Mouse (Mus musculus) lung, embryonic 16.5 days (tissue): Measurements from ENCODE around the gene Hes1. TPM values are rescaled to one million over a fixed set of nuclear protein-coding genes. Genes with fewer than 3 reads are reported as not detected.

ENCODE experiments used
- ATAC-seq: fragments of 200-750 bp; cut with Nextera tagmentation; 2 replicates; pipeline ENCODE4 v1.8.0; 2017; ENCODE audit warnings: low read depth, mild to moderate bottlenecking, moderate library complexity
- H3K27ac ChIP-seq: fragments of 300-500 bp; sonication (generic); 2 replicates; pipeline ENCODE4 v1.5.1; 2014; ENCODE audit warnings: mild to moderate bottlenecking, control low read depth, low read length
- H3K27me3 ChIP-seq: fragments of 300-500 bp; sonication (generic); 2 replicates; pipeline ENCODE4 v1.6.1; 2014; ENCODE audit warnings: low read depth, low read length, mixed read lengths; ENCODE audit not compliant: control insufficient read depth, insufficient read depth
- H3K36me3 ChIP-seq: fragments of 300-500 bp; sonication (generic); 2 replicates; pipeline ENCODE4 v1.6.1; 2014; ENCODE audit warnings: low read length; ENCODE audit not compliant: control insufficient read depth, insufficient read depth
- H3K4me1 ChIP-seq: fragments of 300-500 bp; sonication (generic); replicated peaks from 2 replicates; pipeline ENCODE4 v1.6.1; 2014; ENCODE audit warnings: low read length, mixed read lengths; ENCODE audit not compliant: control insufficient read depth, insufficient read depth
- H3K4me2 ChIP-seq: fragments of 300-500 bp; sonication (generic); 2 replicates; pipeline ENCODE4 v1.6.1; 2014; ENCODE audit warnings: low read depth, low read length, control low read depth
- H3K4me3 ChIP-seq: fragments of 300-500 bp; sonication (generic); 2 replicates; pipeline ENCODE4 v1.5.1; 2014; ENCODE audit warnings: mild to moderate bottlenecking, low read length, control low read depth
- H3K9ac ChIP-seq: fragments of 300-500 bp; sonication (generic); 2 replicates; pipeline ENCODE4 v1.6.1; 2014; ENCODE audit warnings: low read length, control low read depth
- H3K9me3 ChIP-seq: fragments of 300-500 bp; sonication (generic); 2 replicates; pipeline ENCODE4 v1.6.1; 2016; ENCODE audit warnings: low read length; ENCODE audit not compliant: control insufficient read depth
- WGBS: fragments of 180-500 bp; shearing (Covaris S2); extraction: QIAGEN DNeasy Blood & Tissue Kit; methylation state at CpG from one replicate; pipeline ENCODE4 v1.1.7; 2014; 5-methylcytosine and 5-hydroxymethylcytosine counted together
- polyA plus RNA-seq: library from polyadenylated mRNA; unstranded; fragments of >200 nt; fragmentation: Nextera tagmentation; extraction: Ambion mirVana; gene quantifications from 2 replicates; pipeline ENCODE4 v1.2.1, GENCODE M21; 2015

The Hes1 gene
- polyA plus RNA-seq, 1 experiment from 2014 or later = 40.7 TPM

DNA sequence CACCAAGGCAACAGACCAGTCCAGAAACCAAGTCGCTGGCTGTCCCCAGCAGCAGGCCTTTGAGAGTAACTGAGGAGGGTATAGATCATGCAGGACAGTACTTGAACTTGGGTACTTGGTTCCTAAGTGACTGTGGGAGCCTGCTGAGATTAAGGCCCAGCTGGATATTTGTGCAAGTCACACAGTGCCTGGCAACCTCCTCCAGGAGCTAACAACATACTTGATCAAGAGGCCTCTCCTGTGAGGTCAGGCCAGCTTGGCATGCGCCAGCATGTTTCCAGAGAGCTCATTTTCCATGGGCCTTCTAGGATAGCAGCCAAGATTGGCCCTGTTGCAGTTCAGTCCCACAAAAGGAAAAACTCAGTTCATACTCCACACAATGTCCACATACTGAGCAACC lies 7.3 kb upstream of the Hes1 start:
- H3K4me2 ChIP-seq = no peak overlapping the region
- no peak overlapping the region for H3K9ac ChIP-seq
- WGBS = 59% methylated on average over 2 of the region's 2 CpGs
- no peaks in the 10 kb centered on the region for H3K27me3 ChIP-seq
- peak; percentile 35 for ATAC-seq
- H3K9me3 ChIP-seq = no peaks in the 10 kb centered on the region
- H3K4me1 ChIP-seq = peaks cover 62% of the 10 kb centered on the region
- H3K27ac ChIP-seq = peak overlapping the region; percentile 76
- no peak overlapping the region for H3K4me3 ChIP-seq
- no peaks in the 10 kb centered on the region for H3K36me3 ChIP-seq

DNA sequence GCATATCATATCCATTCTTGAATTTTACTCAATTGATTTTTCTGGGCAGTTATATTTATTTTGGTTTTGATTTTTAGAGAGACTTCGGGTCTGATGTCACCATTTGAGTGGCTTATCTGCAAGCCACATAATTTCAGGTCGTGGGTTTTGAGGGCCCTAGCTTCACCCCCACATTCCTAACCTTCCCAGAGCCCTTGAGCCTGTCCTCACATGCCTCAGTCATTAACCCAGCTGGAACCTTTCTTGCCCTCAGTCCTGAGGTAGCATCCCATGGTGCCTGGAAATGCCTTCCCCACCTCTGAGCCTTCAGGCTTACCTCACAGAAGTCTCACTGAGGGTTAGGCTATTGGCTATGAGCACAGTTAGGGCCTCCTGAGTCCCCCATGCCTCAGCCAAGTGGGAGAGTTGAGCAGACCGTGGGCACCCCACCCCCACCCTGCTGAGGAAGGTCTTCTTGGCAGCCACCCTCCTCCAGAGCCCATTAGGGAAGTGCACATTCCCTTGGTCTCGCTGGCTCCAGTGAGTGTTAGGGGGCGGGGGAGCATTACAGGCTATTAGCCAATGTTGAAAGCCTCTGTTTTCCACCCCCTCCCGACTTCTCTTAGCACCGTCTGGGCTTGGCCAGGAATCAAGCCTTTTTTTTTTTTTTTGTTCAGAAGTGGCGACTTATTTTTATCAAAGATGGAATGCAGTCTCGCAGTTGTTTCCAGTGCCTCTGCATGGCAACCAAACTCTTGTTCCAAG lies 5.0 kb upstream of the Hes1 start:
- H3K4me2 ChIP-seq = 0 out of 2 replicates have a peak overlapping the region, but pooled peaks have one; percentile 37
- no peaks in the 10 kb centered on the region for H3K9me3 ChIP-seq
- H3K4me3 ChIP-seq = no peak overlapping the region
- ATAC-seq = peak; percentile 71
- H3K36me3 ChIP-seq = no peaks in the 10 kb centered on the region
- H3K27me3 ChIP-seq = no peaks in the 10 kb centered on the region
- peaks cover 69% of the 10 kb centered on the region for H3K4me1 ChIP-seq
- H3K9ac ChIP-seq = no peak overlapping the region
- peak overlapping the region; percentile 96 for H3K27ac ChIP-seq
- WGBS = 5% methylated on average over 9 of the region's 9 CpGs

DNA sequence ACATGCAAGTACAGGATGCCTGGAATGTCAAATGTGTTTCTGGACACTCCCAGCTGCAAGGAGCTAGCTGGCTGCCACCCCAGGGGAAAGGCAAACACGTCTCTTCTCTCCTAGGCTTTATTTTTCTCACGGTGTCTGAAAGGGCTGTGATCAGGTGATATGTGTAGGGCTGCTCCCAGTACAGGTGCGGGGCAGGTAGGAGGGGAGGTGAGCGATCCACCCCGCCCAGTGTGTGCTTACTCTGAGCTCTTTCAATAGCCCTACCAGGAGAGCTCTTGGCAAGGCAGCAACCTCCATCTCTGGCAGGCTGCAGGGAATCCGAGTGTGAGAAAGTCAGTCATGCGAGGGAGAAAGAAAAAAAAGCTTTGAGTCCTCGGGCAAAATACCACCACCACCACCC lies 3.8 kb upstream of the Hes1 start:
- H3K9me3 ChIP-seq = no peaks in the 10 kb centered on the region
- 17% methylated on average over 8 of the region's 8 CpGs for WGBS
- H3K4me2 ChIP-seq = peak overlapping the region; percentile 37
- peaks cover 68% of the 10 kb centered on the region for H3K4me1 ChIP-seq
- peak; percentile 15 for ATAC-seq
- H3K36me3 ChIP-seq = no peaks in the 10 kb centered on the region
- H3K9ac ChIP-seq = peak overlapping the region; percentile 54
- H3K27me3 ChIP-seq = no peaks in the 10 kb centered on the region
- H3K4me3 ChIP-seq = no peak overlapping the region
- H3K27ac ChIP-seq = peak overlapping the region; percentile 96

DNA sequence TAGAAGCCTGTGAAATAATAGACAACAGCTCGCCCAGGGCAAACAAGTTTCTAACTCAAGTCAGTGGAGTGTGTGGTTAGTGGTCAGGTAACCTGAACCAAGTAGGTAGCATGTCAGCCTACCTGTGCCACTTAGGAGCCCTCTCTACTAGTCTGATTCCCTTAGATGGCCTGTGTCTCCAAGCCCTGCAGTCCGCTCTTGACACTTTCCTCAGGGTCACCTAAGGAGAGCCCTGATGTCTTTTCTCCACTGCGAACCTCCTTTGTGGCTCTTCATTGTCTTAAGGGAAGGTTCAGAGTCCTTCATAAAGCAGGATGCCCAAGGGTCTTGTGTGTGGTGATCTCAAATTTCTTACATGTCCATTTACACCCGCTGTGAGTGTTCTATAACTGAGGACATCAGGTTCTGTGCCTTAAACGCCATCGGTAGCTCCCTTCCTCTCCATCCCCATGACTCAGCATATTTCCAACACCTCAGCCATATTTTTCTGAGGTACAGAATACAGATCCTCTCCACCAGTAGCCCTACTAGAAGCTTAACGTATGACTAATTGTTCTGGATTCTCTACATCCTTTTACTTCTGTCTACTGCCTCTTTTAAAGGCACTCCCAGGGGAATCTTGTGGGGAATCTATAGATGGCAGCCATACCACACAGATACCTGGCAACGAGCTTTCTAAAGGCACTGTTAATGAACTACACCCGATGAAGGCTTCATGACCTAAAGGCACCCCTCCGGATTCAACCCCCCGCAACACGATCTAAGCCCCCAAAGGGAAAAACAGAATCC lies 1.7 kb upstream of the Hes1 start:
- Histone ChIP-seq H3K27ac (peak overlapping the region; percentile 99), H3K4me1 (peaks cover 55% of the 10 kb centered on the region), H3K4me2 (peak overlapping the region; percentile 95), H3K9me3 (no peaks in the 10 kb centered on the region), H3K36me3 (no peaks in the 10 kb centered on the region; the same call in 1 of the 2 replicates), H3K4me3 (peak overlapping the region; percentile 90), H3K27me3 (no peaks in the 10 kb centered on the region), H3K9ac (peak overlapping the region; percentile 84)
- no peak for ATAC-seq
- 18% methylated on average over 12 of the region's 12 CpGs for WGBS

DNA sequence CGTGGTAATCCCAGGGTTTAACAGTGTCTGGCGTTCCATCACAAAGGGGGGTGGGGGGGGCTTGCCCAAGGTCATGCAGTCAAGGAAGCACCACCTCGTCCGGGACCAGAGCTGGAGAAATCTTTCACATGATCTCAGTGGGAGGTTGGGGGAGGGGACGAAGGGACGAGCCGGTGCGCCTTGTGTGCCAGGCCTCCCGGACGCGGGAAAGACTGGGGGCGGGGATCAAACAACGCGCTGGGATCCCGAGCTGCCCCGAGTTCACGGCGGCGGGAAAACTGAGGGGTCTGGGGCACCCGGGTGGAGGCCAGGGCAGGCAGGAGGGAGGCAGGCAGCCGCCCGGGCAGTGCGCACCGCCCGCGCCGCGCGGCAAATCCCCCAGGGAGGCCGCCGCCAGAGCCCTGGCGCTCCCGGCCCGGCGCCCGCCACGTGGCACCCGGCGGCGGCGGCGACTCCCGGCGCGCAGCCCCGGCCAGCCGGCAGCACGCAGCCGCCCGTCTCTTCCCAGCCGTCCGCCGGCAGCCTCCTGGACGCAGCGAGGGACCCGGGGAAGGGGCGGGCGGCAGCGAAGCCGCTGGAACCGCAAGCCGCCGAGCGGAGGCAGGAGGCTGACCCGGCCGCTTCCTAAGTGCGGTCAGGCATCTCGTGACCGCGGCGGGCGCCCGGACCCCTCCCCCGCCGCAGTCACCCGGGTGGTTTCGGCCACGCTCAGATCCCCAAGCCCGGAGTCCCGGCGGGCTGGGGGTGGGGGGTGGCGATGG lies 883 bp upstream of the Hes1 start:
- Histone ChIP-seq H3K9me3 (no peaks in the 10 kb centered on the region), H3K36me3 (no peaks in the 10 kb centered on the region; the same call in 1 of the 2 replicates), H3K4me2 (peak overlapping the region; percentile 95), H3K4me1 (peaks cover 53% of the 10 kb centered on the region), H3K27ac (peak overlapping the region; percentile 99), H3K27me3 (no peaks in the 10 kb centered on the region), H3K4me3 (peak overlapping the region; percentile 90), H3K9ac (peak overlapping the region; percentile 84)
- peak; percentile 22 for ATAC-seq
- WGBS = under 1% methylated on average over 65 of the region's 82 CpGs

DNA sequence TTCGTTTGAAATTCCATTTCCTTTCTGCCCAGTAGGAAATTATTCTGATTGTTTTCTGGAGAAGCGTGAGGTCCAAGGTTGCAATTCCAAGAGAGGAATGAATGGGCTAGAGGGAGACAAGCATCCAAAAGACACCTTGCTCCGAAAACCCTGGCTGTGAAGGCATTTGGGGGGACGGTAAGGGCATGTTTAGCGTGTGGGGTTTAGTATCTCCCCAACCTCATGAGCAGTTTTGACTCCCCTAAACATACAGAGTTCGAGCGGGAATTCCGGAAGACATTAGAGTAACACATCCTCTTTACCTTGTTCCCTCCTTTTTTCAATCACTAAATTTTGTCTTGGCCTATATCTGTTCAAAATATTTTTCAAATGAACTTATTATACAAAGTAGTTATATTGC lies 429 bp downstream of the Hes1 start:
- ATAC-seq = no peak

DNA sequence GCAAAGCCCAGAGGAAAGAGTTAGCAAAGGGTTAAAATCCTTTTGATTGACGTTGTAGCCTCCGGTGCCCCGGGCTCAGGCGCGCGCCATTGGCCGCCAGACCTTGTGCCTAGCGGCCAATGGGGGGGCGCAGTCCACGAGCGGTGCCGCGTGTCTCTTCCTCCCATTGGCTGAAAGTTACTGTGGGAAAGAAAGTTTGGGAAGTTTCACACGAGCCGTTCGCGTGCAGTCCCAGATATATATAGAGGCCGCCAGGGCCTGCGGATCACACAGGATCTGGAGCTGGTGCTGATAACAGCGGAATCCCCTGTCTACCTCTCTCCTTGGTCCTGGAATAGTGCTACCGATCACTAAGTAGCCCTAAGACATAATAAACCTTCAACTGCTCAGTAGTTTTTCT lies 893 bp downstream of the Hes1 start:
- H3K9ac ChIP-seq = peak overlapping the region; percentile 93
- peaks cover 56% of the 10 kb centered on the region for H3K4me1 ChIP-seq
- no peaks in the 10 kb centered on the region; the same call in 1 of the 2 replicates for H3K36me3 ChIP-seq
- peak overlapping the region; percentile 90 for H3K4me3 ChIP-seq
- peak; percentile 61 for ATAC-seq
- H3K27ac ChIP-seq = peak overlapping the region; percentile 98
- no peaks in the 10 kb centered on the region for H3K27me3 ChIP-seq
- no peaks in the 10 kb centered on the region for H3K9me3 ChIP-seq
- peak overlapping the region; percentile 95 for H3K4me2 ChIP-seq
- 0% methylated on average over 21 of the region's 21 CpGs for WGBS

More for the DNA sequence above, 429 bp downstream of the Hes1 start:
- under 1% methylated on average over 8 of the region's 8 CpGs for WGBS
- Histone ChIP-seq H3K9ac (peak overlapping the region; percentile 84), H3K27me3 (no peaks in the 10 kb centered on the region), H3K4me1 (peaks cover 56% of the 10 kb centered on the region), H3K4me2 (peak overlapping the region; percentile 95), H3K27ac (peak overlapping the region; percentile 99), H3K9me3 (no peaks in the 10 kb centered on the region), H3K4me3 (peak overlapping the region; percentile 90), H3K36me3 (no peaks in the 10 kb centered on the region; the same call in 1 of the 2 replicates)

DNA sequence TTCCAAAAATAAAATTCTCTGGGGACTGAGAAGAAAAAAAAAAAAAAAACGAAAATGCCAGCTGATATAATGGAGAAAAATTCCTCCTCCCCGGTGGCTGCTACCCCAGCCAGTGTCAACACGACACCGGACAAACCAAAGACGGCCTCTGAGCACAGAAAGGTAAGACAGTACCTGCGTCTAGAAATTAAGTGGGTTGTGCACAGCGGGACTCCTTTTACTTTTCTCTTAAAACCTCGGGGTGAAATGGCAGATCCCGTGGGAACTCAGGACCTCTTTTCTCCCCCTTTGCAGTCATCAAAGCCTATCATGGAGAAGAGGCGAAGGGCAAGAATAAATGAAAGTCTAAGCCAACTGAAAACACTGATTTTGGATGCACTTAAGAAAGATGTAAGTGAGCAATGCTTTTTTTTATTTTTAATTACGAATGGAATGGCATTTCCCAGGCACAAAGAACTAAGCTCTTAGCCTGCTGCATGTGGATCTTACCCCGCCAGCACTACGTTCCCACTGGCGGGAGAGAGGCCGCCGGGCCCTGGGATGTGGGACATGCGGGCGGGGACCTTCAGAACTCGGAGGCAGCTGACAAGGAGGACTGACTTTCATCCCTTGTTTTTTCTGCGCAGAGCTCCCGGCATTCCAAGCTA lies 1.5 kb downstream of the Hes1 start:
- Histone ChIP-seq H3K9ac (peak overlapping the region; percentile 93), H3K4me1 (peaks cover 51% of the 10 kb centered on the region), H3K9me3 (no peaks in the 10 kb centered on the region), H3K36me3 (no peaks in the 10 kb centered on the region; the same call in 1 of the 2 replicates), H3K27me3 (no peaks in the 10 kb centered on the region), H3K4me3 (peak overlapping the region; percentile 90), H3K27ac (peak overlapping the region; percentile 98), H3K4me2 (peak overlapping the region; percentile 95)
- under 1% methylated on average over 21 of the region's 21 CpGs for WGBS
- no peak for ATAC-seq
